10 mouse cellular contexts compared by ENCODE assay signal in genomic region chr17:23600641-23601622, GRCm38 (mm10). TPM values are rescaled to one million over a fixed set of nuclear protein-coding genes. Genes with fewer than 3 reads are reported as not detected.
DNase-seq lines count a peak whose midpoint lies in the region; ATAC-seq and TF ChIP-seq lines count a peak whose summit lies in the region.
"Had no signal": no experiment of that assay in that cellular context is flagged by ENCODE, and none has a peak within 500 bp of the region (broad histone marks: within the 10 kb centered on the region; RNA-seq: fewer than 3 reads in every experiment).

Gene Zscan10 (plus strand): TSS chr17:23600856.

- H3K79me2 ChIP-seq in MEL (ENCODE audit: control insufficient read depth, insufficient read depth, low read length, poor library complexity) = no peaks in the 10 kb centered on the region; the same call in 1 of the 2 replicates

- TF ChIP-seq POLR2A in MEL (IDR thresholded peaks at IDR 0.05; ENCODE audit: control insufficient read depth in 1 of 2, insufficient read depth in 1 of 2, low read depth in 1 of 2, low read length in 2 of 2, poor library complexity in 1 of 2) = no peak

- peak within 1 kb of the TSS; percentile 68 for H3K9ac ChIP-seq in heart, postnatal 0 days (replicated peaks; ENCODE audit: low read depth, low read length)
- peak within 1 kb of the TSS; percentile 71 for H3K9ac ChIP-seq in MEL (ENCODE audit: control insufficient read depth, low read depth, low read length, poor library complexity, severe bottlenecking)

- H3K36me3 ChIP-seq in heart, postnatal 0 days (replicated peaks; ENCODE audit: control insufficient read depth, insufficient read depth, low read length) = no peaks in the 10 kb centered on the region
- H3K36me3 ChIP-seq in MEL (ENCODE audit: control insufficient read depth in 1 of 2, insufficient read depth in 2 of 2, low read length in 2 of 2) = peaks cover 0 to 5% of the 10 kb centered on the region in 2 experiments; a peak in 2 of 4 replicates
- H3K36me3 ChIP-seq in hindbrain, embryonic 10.5 days = no peaks in the 10 kb centered on the region
- H3K36me3 ChIP-seq in midbrain, embryonic 10.5 days = no peaks in the 10 kb centered on the region

- H3K4me3 ChIP-seq in heart, postnatal 0 days (ENCODE audit: low read depth, low read length) = peak within 1 kb of the TSS; percentile 48; the same call in 1 of the 2 replicates
- H3K4me3 ChIP-seq in MEL (ENCODE audit: control insufficient read depth in 1 of 2, insufficient read depth in 1 of 2, low read depth in 2 of 2, low read length in 2 of 2) = peak within 1 kb of the TSS; percentile 58 to 75
- peak within 1 kb of the TSS; percentile 55 for H3K4me3 ChIP-seq in hindbrain, embryonic 10.5 days
- peak within 1 kb of the TSS; percentile 57 for H3K4me3 ChIP-seq in midbrain, embryonic 10.5 days

- peaks cover 5% of the 10 kb centered on the region; the same call in 1 of the 2 replicates for H3K4me1 ChIP-seq in heart, postnatal 0 days (ENCODE audit: control insufficient read depth, insufficient read depth)
- H3K4me1 ChIP-seq in MEL (ENCODE audit: control insufficient read depth in 1 of 2, insufficient read depth in 2 of 2, low read length in 2 of 2) = peaks cover 0 to 10% of the 10 kb centered on the region in 2 experiments; a peak in 2 of 4 replicates
- H3K4me1 ChIP-seq in hindbrain, embryonic 10.5 days (replicated peaks) = peaks cover 34% of the 10 kb centered on the region
- peaks cover 36% of the 10 kb centered on the region for H3K4me1 ChIP-seq in midbrain, embryonic 10.5 days

- H3K4me2 ChIP-seq in heart, postnatal 0 days (ENCODE audit: low read depth, low read length) = peak within 1 kb of the TSS; percentile 74

- ATAC-seq in heart, postnatal 0 days (ENCODE audit: insufficient read depth, low read depth) = no peak
- ATAC-seq: activated CD4-positive, CD25-positive, alpha-beta regulatory T cell, adult 4 months had no signal

- no peak for TF ChIP-seq CTCF in heart, postnatal 0 days (IDR thresholded peaks at IDR 0.05; ENCODE audit: low read depth)
- TF ChIP-seq CTCF in MEL (IDR thresholded peaks at IDR 0.05 in 2 of 3, conservative IDR thresholded peaks at IDR 0.05 in 1 of 3; ENCODE audit: control insufficient read depth in 1 of 3, insufficient read depth in 1 of 3, low read depth in 2 of 3, low read length in 3 of 3, poor library complexity in 1 of 3, severe bottlenecking in 1 of 3) = no peak

- no peaks in the 10 kb centered on the region for H3K27me3 ChIP-seq in heart, postnatal 0 days (ENCODE audit: control insufficient read depth, insufficient read depth, low read length)
- H3K27me3 ChIP-seq in MEL (ENCODE audit: control insufficient read depth in 1 of 2, insufficient read depth in 2 of 2, low read length in 2 of 2) = no peaks in the 10 kb centered on the region
- H3K27me3 ChIP-seq in hindbrain, embryonic 10.5 days (ENCODE audit: insufficient read depth, poor library complexity, severe bottlenecking) = peaks cover 12% of the 10 kb centered on the region; the same call in 1 of the 2 replicates
- H3K27me3 ChIP-seq in midbrain, embryonic 10.5 days (ENCODE audit: low read depth, poor library complexity, severe bottlenecking) = no peaks in the 10 kb centered on the region; the same call in 1 of the 2 replicates

- TF ChIP-seq EP300 in heart, postnatal 0 days (IDR thresholded peaks at IDR 0.05; ENCODE audit: low read depth) = no peak
- TF ChIP-seq EP300 in MEL (IDR thresholded peaks at IDR 0.05; ENCODE audit: low read depth in 1 of 2, low read length in 2 of 2) = no peak

- WGBS in heart, postnatal 0 days = 56% methylated on average over 15 of the region's 15 CpGs
- 26% methylated on average over 15 of the region's 15 CpGs for WGBS in hindbrain, embryonic 10.5 days
- 23% methylated on average over 15 of the region's 15 CpGs for WGBS in midbrain, embryonic 10.5 days

- no peak for TF ChIP-seq RAD21 in MEL (IDR thresholded peaks at IDR 0.05; ENCODE audit: low read depth, low read length)

- peak within 1 kb of the TSS; percentile 89 for H3K27ac ChIP-seq in heart, postnatal 0 days (ENCODE audit: low read depth)
- H3K27ac ChIP-seq in MEL (ENCODE audit: control insufficient read depth, low read depth, low read length) = peak within 1 kb of the TSS; percentile 79
- peak within 1 kb of the TSS; percentile 91; the same call in 1 of the 2 replicates for H3K27ac ChIP-seq in hindbrain, embryonic 10.5 days
- H3K27ac ChIP-seq in midbrain, embryonic 10.5 days (replicated peaks) = peak within 1 kb of the TSS; percentile 88

- no peaks in the 10 kb centered on the region for H3K9me3 ChIP-seq in heart, postnatal 0 days (replicated peaks; ENCODE audit: control insufficient read depth, low read length)
- H3K9me3 ChIP-seq in MEL (replicated peaks; ENCODE audit: insufficient read depth, low read length) = no peaks in the 10 kb centered on the region
- H3K9me3 ChIP-seq in hindbrain, embryonic 10.5 days = no peaks in the 10 kb centered on the region
- no peaks in the 10 kb centered on the region for H3K9me3 ChIP-seq in midbrain, embryonic 10.5 days (replicated peaks)

- DNase-seq in heart, postnatal 0 days (ENCODE audit: low spot score) = no peak
- DNase-seq in heart, adult 18-20 months = no peak
- DNase-seq in MEL (ENCODE audit: low read depth, low spot score) = no peak
- no peak for DNase-seq in hindbrain, embryonic 10.5 days (ENCODE audit: low spot score)
- no peak for DNase-seq in midbrain, embryonic 10.5 days (ENCODE audit: low spot score)
- DNase-seq in urinary bladder, postnatal 10 days (ENCODE audit: low spot score) = no peak
- DNase-seq in right cerebral cortex, adult 2 months (ENCODE audit: low spot score in 2 of 2) = no peak
- no peak for DNase-seq in left cerebral cortex, adult 11 months (ENCODE audit: low spot score)

TF ChIP-seq in MEL, 35 proteins besides CTCF, POLR2A, EP300 and RAD21:
- TF ChIP-seq HCFC1 (IDR thresholded peaks at IDR 0.05; ENCODE audit: low read depth, low read length) (no peak), TBP (IDR thresholded peaks at IDR 0.05; ENCODE audit: low read depth, low read length) (no peak), ELF1 (IDR thresholded peaks at IDR 0.05; ENCODE audit: low read depth, low read length) (no peak), ZC3H11A (IDR thresholded peaks at IDR 0.05; ENCODE audit: low read depth, low read length) (no peak), MYC (IDR thresholded peaks at IDR 0.05; ENCODE audit: low read depth, low read length) (no peak)
TF ChIP-seq in MEL: peak in this region for 0.

RNA-seq across cellular contexts. Expression of gene Zscan10, which starts in this region (rescaled TPM):
- not detected in 2 replicates for total RNA-seq in heart, postnatal 0 days (2014; rRNA removed; ENCODE audit: low replicate concordance)
- not detected in 2 replicates for polyA plus RNA-seq in heart, postnatal 0 days (2015; fragmentation: Nextera tagmentation; extraction: Ambion mirVana)
- not detected for total RNA-seq in heart, adult 18-20 months (2021)
- total RNA-seq in MEL (2012; rRNA removed) = not detected in 2 replicates
- polyA plus RNA-seq in MEL (2012; ENCODE audit: insufficient read depth in 1 of 2, insufficient read length in 2 of 2, low read depth in 1 of 2, low replicate concordance in 2 of 2, missing spikeins in 1 of 2) = under 1 TPM in 1 of 2 experiments, not detected in 1; 0.08 TPM
- polyA plus RNA-seq in hindbrain, embryonic 10.5 days (2016; fragmentation: Nextera tagmentation; extraction: Ambion mirVana) = 0.92 and 0.94 TPM in 2 replicates
- polyA plus RNA-seq in midbrain, embryonic 10.5 days (2016; fragmentation: Nextera tagmentation; extraction: Ambion mirVana) = 0.12 and 0.19 TPM in 2 replicates
- total RNA-seq: monocyte, adult 5-6 weeks had no signal
